Mouse (Mus musculus): ENCODE data around the gene Sprr2a3. TPM values are rescaled to one million over a fixed set of nuclear protein-coding genes. Genes with fewer than 3 reads are reported as not detected.

Sprr2a3 gene
- polyA plus RNA-seq, 1 experiment, result 36.5 TPM

DNA sequence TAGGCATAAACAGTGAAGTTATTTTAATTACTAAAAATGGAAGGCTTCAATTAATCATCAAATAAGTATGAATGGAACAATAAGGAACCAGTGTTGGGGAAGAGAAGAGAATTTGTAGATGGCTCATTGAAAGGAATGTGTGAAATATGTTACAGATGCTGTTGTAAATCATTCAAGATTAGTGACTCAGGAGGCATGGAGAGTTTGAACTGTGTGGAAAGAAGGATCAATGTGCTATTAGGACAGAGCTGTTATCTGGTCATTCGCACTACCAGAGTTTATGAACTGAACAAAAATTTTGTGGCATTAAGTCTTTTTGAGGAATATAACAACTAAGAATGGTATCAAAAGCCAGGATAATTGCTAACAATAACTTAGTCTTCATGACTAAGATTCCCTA, 22.2 kb downstream of the Sprr2a3 start:
- H3K9me3 ChIP-seq (replicated peaks; ENCODE audit: control insufficient read depth, insufficient read depth, low read length, poor library complexity, severe bottlenecking), result no peaks in the 10 kb centered on the region
- H3K27ac ChIP-seq (ENCODE audit: insufficient read depth, low read length), result no peak overlapping the region
- no peaks in the 10 kb centered on the region for H3K27me3 ChIP-seq (ENCODE audit: control insufficient read depth, insufficient read depth, low read length, poor library complexity, severe bottlenecking)
- H3K36me3 ChIP-seq (ENCODE audit: control insufficient read depth, insufficient read depth, low read length, poor library complexity, severe bottlenecking), result no peaks in the 10 kb centered on the region
- TF ChIP-seq EP300 (IDR thresholded peaks at IDR 0.05; ENCODE audit: insufficient read depth, low read depth, low read length) (no peak), POLR2A (IDR thresholded peaks at IDR 0.05; ENCODE audit: insufficient read depth, low read length) (no peak), CTCF (IDR thresholded peaks at IDR 0.05; ENCODE audit: low read depth, low read length) (no peak)
- no peaks in the 10 kb centered on the region for H3K4me1 ChIP-seq (ENCODE audit: control insufficient read depth, insufficient read depth, low read length)
- no peak overlapping the region for H3K4me3 ChIP-seq (ENCODE audit: low read depth, low read length)
- no peak overlapping the region for H3K9ac ChIP-seq (ENCODE audit: low read depth, poor library complexity, severe bottlenecking)

DNA sequence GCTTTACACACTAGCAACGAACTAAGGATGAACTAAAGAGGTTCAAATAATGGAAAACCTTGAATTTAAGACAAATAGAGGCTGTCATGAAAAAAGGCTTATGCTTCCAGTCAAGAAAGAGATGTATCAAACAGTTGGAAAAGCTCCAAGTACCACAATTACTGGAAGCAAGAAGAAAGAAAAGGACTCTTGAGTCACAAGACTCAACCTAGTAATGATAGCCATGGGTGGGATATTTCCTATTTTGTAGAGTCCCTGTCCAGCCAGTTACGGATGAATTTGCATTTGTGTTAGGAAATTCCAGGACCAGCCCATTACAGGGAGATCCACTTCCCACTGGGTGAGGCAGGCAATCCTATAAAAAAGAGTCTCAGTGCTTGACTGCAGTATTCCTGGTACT, 31.1 kb downstream of the Sprr2a3 start, which contains the start of gene Sprr2b:
Gene Sprr2b (plus strand): TSS at position 301 of the 400 bp plus-strand sequence.
- no peak within 1 kb of the TSS for H3K4me3 ChIP-seq (ENCODE audit: low read depth, low read length)
- H3K4me1 ChIP-seq (ENCODE audit: control insufficient read depth, insufficient read depth, low read length), result no peaks in the 10 kb centered on the region
- no peaks in the 10 kb centered on the region for H3K27me3 ChIP-seq (ENCODE audit: control insufficient read depth, insufficient read depth, low read length, poor library complexity, severe bottlenecking)
- no peak for TF ChIP-seq CTCF (IDR thresholded peaks at IDR 0.05; ENCODE audit: low read depth, low read length)
- no peak for TF ChIP-seq POLR2A (IDR thresholded peaks at IDR 0.05; ENCODE audit: insufficient read depth, low read length)
- no peak for TF ChIP-seq EP300 (IDR thresholded peaks at IDR 0.05; ENCODE audit: insufficient read depth, low read depth, low read length)
- H3K9ac ChIP-seq (ENCODE audit: low read depth, poor library complexity, severe bottlenecking), result no peak within 1 kb of the TSS
- H3K36me3 ChIP-seq (ENCODE audit: control insufficient read depth, insufficient read depth, low read length, poor library complexity, severe bottlenecking), result no peaks in the 10 kb centered on the region
- no peak within 1 kb of the TSS for H3K27ac ChIP-seq (ENCODE audit: insufficient read depth, low read length)
- H3K9me3 ChIP-seq (replicated peaks; ENCODE audit: control insufficient read depth, insufficient read depth, low read length, poor library complexity, severe bottlenecking), result no peaks in the 10 kb centered on the region

DNA sequence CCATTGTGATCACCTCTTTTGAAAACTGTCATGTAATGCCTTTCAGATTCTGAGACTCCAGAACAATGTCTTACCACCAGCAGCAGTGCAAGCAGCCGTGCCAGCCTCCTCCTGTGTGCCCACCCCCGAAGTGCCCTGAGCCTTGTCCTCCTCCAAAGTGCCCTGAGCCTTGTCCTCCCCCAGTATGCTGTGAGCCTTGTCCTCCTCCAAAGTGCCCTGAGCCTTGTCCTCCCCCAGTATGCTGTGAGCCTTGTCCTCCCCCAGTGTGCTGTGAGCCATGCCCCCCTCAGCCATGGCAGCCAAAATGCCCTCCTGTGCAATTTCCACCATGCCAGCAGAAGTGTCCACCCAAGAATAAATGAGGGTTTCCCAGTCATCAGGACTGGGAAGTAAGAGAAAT, 32.2 kb downstream of the Sprr2a3 start:
- H3K27ac ChIP-seq (ENCODE audit: insufficient read depth, low read length), result no peak overlapping the region
- no peaks in the 10 kb centered on the region for H3K36me3 ChIP-seq (ENCODE audit: control insufficient read depth, insufficient read depth, low read length, poor library complexity, severe bottlenecking)
- H3K4me1 ChIP-seq (ENCODE audit: control insufficient read depth, insufficient read depth, low read length), result no peaks in the 10 kb centered on the region
- H3K9me3 ChIP-seq (replicated peaks; ENCODE audit: control insufficient read depth, insufficient read depth, low read length, poor library complexity, severe bottlenecking), result no peaks in the 10 kb centered on the region
- no peak for TF ChIP-seq CTCF (IDR thresholded peaks at IDR 0.05; ENCODE audit: low read depth, low read length)
- no peak for TF ChIP-seq POLR2A (IDR thresholded peaks at IDR 0.05; ENCODE audit: insufficient read depth, low read length)
- no peak for TF ChIP-seq EP300 (IDR thresholded peaks at IDR 0.05; ENCODE audit: insufficient read depth, low read depth, low read length)
- H3K4me3 ChIP-seq (ENCODE audit: low read depth, low read length), result no peak overlapping the region
- H3K9ac ChIP-seq (ENCODE audit: low read depth, poor library complexity, severe bottlenecking), result no peak overlapping the region
- no peaks in the 10 kb centered on the region for H3K27me3 ChIP-seq (ENCODE audit: control insufficient read depth, insufficient read depth, low read length, poor library complexity, severe bottlenecking)

DNA sequence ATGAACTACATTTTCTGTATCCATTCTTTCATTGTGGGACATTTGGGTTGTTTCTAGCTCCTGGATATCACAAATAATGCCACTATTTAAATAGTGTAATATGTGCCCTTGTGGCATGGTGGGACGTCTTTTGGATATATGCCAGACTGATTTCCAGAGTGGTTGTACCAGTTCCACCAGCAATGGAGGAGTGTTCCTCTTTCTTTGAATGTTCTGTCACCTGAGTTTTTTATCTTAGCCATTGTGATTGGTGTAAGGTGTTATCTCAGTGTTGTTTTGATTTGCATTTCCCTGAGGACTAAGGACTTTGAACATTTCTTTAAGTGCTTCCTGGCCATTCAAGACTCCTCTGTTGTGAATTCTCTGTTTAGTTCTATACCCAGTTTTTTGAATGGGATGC, 51.1 kb downstream of the Sprr2a3 start:
- Histone ChIP-seq H3K27me3 (ENCODE audit: control insufficient read depth, insufficient read depth, low read length, poor library complexity, severe bottlenecking) (no peaks in the 10 kb centered on the region), H3K9me3 (replicated peaks; ENCODE audit: control insufficient read depth, insufficient read depth, low read length, poor library complexity, severe bottlenecking) (no peaks in the 10 kb centered on the region)

DNA sequence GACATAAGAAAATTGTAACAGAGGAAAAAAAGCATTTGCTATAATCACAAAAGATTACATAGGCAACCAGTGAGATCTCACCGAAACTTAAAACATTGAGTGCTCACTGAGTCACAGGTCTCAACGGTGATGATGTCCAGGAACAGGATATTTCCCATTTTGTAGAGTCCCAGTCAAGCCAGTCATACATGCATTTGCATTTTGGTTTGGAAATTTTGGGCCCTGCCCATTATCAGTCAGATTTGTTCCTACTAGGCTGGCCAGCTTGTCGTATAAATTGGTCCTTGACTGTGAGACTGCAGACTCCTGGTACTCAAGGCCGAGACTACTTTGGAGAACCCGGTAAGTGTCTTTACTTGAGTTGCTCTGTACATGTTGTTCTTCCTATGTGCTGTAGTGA, 53.6 kb downstream of the Sprr2a3 start, which contains the start of gene Sprr2d:
Gene Sprr2d (plus strand): TSS at position 301 of the 400 bp plus-strand sequence.
- no peak for TF ChIP-seq EP300 (IDR thresholded peaks at IDR 0.05; ENCODE audit: insufficient read depth, low read depth, low read length)
- no peak for TF ChIP-seq CTCF (IDR thresholded peaks at IDR 0.05; ENCODE audit: low read depth, low read length)
- no peak for TF ChIP-seq POLR2A (IDR thresholded peaks at IDR 0.05; ENCODE audit: insufficient read depth, low read length)
- no peaks in the 10 kb centered on the region for H3K36me3 ChIP-seq (ENCODE audit: control insufficient read depth, insufficient read depth, low read length, poor library complexity, severe bottlenecking)
- no peaks in the 10 kb centered on the region for H3K4me1 ChIP-seq (ENCODE audit: control insufficient read depth, insufficient read depth, low read length)
- H3K27me3 ChIP-seq (ENCODE audit: control insufficient read depth, insufficient read depth, low read length, poor library complexity, severe bottlenecking), result no peaks in the 10 kb centered on the region
- H3K9me3 ChIP-seq (replicated peaks; ENCODE audit: control insufficient read depth, insufficient read depth, low read length, poor library complexity, severe bottlenecking), result no peaks in the 10 kb centered on the region
- H3K4me3 ChIP-seq (ENCODE audit: low read depth, low read length), result no peak within 1 kb of the TSS
- H3K9ac ChIP-seq (ENCODE audit: low read depth, poor library complexity, severe bottlenecking), result no peak within 1 kb of the TSS
- H3K27ac ChIP-seq (ENCODE audit: insufficient read depth, low read length), result no peak within 1 kb of the TSS

More for the DNA sequence above, 51.1 kb downstream of the Sprr2a3 start:
- TF ChIP-seq CTCF (IDR thresholded peaks at IDR 0.05; ENCODE audit: low read depth, low read length) (no peak), EP300 (IDR thresholded peaks at IDR 0.05; ENCODE audit: insufficient read depth, low read depth, low read length) (no peak), POLR2A (IDR thresholded peaks at IDR 0.05; ENCODE audit: insufficient read depth, low read length) (no peak)
- no peak overlapping the region for H3K4me3 ChIP-seq (ENCODE audit: low read depth, low read length)
- no peak overlapping the region for H3K27ac ChIP-seq (ENCODE audit: insufficient read depth, low read length)
- H3K9ac ChIP-seq (ENCODE audit: low read depth, poor library complexity, severe bottlenecking), result no peak overlapping the region
- no peaks in the 10 kb centered on the region for H3K4me1 ChIP-seq (ENCODE audit: control insufficient read depth, insufficient read depth, low read length)
- no peaks in the 10 kb centered on the region for H3K36me3 ChIP-seq (ENCODE audit: control insufficient read depth, insufficient read depth, low read length, poor library complexity, severe bottlenecking)

Other genes with a start within 250 kb of the Sprr2a3 start
- 0.34 and 0.38 TPM in 2 replicates for gene Lor, start 202.3 kb upstream of the Sprr2a3 start, polyA plus RNA-seq (2011; ENCODE audit: insufficient read depth, insufficient read length, low read depth, missing spikeins)
- gene Prr9, start 161.5 kb upstream of the Sprr2a3 start, polyA plus RNA-seq (2011; ENCODE audit: insufficient read depth, insufficient read length, low read depth, missing spikeins), result not detected in 2 replicates
- gene Lelp1, start 142.7 kb upstream of the Sprr2a3 start, polyA plus RNA-seq (2011; ENCODE audit: insufficient read depth, insufficient read length, low read depth, missing spikeins), result not detected in 2 replicates
- 1.4 and 1.7 TPM in 2 replicates for gene Sprr2a1, start 69.6 kb upstream of the Sprr2a3 start, polyA plus RNA-seq (2011; ENCODE audit: insufficient read depth, insufficient read length, low read depth, missing spikeins)
- 133 and 151 TPM in 2 replicates for gene Sprr2a2, start 69.5 kb upstream of the Sprr2a3 start, polyA plus RNA-seq (2011; ENCODE audit: insufficient read depth, insufficient read length, low read depth, missing spikeins)
- not detected in 2 replicates for gene Sprr2b, start 31.2 kb downstream of the Sprr2a3 start, polyA plus RNA-seq (2011; ENCODE audit: insufficient read depth, insufficient read length, low read depth, missing spikeins)
- gene Sprr2d, start 53.7 kb downstream of the Sprr2a3 start, polyA plus RNA-seq (2011; ENCODE audit: insufficient read depth, insufficient read length, low read depth, missing spikeins), result not detected in 2 replicates
- gene Sprr2e, start 66.7 kb downstream of the Sprr2a3 start, polyA plus RNA-seq (2011; ENCODE audit: insufficient read depth, insufficient read length, low read depth, missing spikeins), result not detected in 2 replicates
- not detected in 2 replicates for gene Sprr2f, start 79.8 kb downstream of the Sprr2a3 start, polyA plus RNA-seq (2011; ENCODE audit: insufficient read depth, insufficient read length, low read depth, missing spikeins)
- not detected in 2 replicates for gene Sprr2h, start 100.3 kb downstream of the Sprr2a3 start, polyA plus RNA-seq (2011; ENCODE audit: insufficient read depth, insufficient read length, low read depth, missing spikeins)
- gene Sprr2i, start 122.6 kb downstream of the Sprr2a3 start, polyA plus RNA-seq (2011; ENCODE audit: insufficient read depth, insufficient read length, low read depth, missing spikeins), result not detected in 2 replicates
- not detected in 2 replicates for gene Sprr2j-ps, start 132.7 kb downstream of the Sprr2a3 start, polyA plus RNA-seq (2011; ENCODE audit: insufficient read depth, insufficient read length, low read depth, missing spikeins)
- gene Gm9774, start 144.0 kb downstream of the Sprr2a3 start, polyA plus RNA-seq (2011; ENCODE audit: insufficient read depth, insufficient read length, low read depth, missing spikeins), result 41.5 and 42.0 TPM in 2 replicates
- gene Sprr2k, start 147.2 kb downstream of the Sprr2a3 start, polyA plus RNA-seq (2011; ENCODE audit: insufficient read depth, insufficient read length, low read depth, missing spikeins), result not detected in 2 replicates
- gene Sprr1b, start 153.4 kb downstream of the Sprr2a3 start, polyA plus RNA-seq (2011; ENCODE audit: insufficient read depth, insufficient read length, low read depth, missing spikeins), result not detected in 2 replicates
- gene Sprr3, start 173.3 kb downstream of the Sprr2a3 start, polyA plus RNA-seq (2011; ENCODE audit: insufficient read depth, insufficient read length, low read depth, missing spikeins), result not detected in 2 replicates
- gene Sprr1a, start 200.5 kb downstream of the Sprr2a3 start, polyA plus RNA-seq (2011; ENCODE audit: insufficient read depth, insufficient read length, low read depth, missing spikeins), result 1.5 TPM in 1 of 2 replicates, not detected in the other
- not detected in 2 replicates for gene Sprr4, start 215.1 kb downstream of the Sprr2a3 start, polyA plus RNA-seq (2011; ENCODE audit: insufficient read depth, insufficient read length, low read depth, missing spikeins)
- not detected in 2 replicates for gene 2310046K23Rik, start 249.1 kb downstream of the Sprr2a3 start, polyA plus RNA-seq (2011; ENCODE audit: insufficient read depth, insufficient read length, low read depth, missing spikeins)